Mouse (Mus musculus) forelimb bud, embryonic 11.5 days (tissue): ENCODE data around the gene Eva1c.
A peak's percentile ranks its signal among the peaks of the same experiment; 100 is the strongest.
"Not testable (repeated sequence)": the region's sequence is repeated elsewhere in the genome, so short reads cannot be mapped to it uniquely, and the experiment has no call there.

ENCODE experiments used
- DNase-seq: peaks from one replicate; pipeline ENCODE4 v3.0.0-alpha.2; 2012; ENCODE audit warnings: low read depth, low spot score

Eva1c gene

DNA sequence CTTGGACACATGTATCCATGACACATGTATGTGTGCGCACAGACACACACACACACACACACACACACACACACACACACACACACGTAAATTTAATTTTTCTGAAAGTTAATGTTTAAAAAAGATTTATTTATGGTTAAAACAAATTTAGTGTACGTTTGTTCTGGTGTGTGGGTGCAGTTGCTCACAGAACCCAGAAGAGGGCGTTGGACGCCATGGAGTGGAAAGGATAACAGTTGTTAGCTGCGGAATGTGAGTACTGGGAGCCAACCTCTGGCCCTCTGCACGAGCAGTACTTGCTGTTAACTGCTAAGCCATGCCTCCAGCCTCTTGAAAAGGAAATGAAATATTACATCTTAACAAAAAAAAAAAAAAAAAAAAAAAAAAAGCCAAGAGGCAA lies at the start of gene Eva1c:
Gene Eva1c (plus strand): TSS at position 263 of the 400 bp plus-strand sequence.
- DNase-seq, result no peak

GRCm38 (mm10) chr16:90779783-90780182 lies 46.7 kb upstream of the Eva1c start:
- DNase-seq, result no peak

DNA sequence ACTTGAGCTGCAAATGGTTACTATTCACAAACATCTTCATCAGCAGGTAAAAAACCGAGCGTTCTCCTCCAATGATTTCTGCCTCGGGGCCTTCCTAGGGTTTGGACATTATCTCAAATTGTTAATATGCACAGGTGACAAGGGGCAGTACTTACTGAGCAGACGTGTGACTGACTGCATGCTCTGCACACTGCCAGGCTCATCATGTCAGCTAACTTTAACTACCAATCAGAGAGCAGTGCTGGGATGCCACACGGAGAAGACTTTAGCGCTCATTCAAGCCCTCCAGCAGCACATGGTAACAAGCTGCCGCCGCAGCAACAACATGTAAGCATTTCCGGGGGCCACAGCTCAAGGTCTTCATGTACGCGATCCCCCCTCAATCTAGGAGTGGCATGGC lies 43.2 kb upstream of the Eva1c start:
- no peak for DNase-seq

GRCm38 (mm10) chr16:90785257-90785656 lies 41.3 kb upstream of the Eva1c start:
- DNase-seq, result no peak

GRCm38 (mm10) chr16:90788580-90788979 lies 37.9 kb upstream of the Eva1c start:
- DNase-seq, result no peak

DNA sequence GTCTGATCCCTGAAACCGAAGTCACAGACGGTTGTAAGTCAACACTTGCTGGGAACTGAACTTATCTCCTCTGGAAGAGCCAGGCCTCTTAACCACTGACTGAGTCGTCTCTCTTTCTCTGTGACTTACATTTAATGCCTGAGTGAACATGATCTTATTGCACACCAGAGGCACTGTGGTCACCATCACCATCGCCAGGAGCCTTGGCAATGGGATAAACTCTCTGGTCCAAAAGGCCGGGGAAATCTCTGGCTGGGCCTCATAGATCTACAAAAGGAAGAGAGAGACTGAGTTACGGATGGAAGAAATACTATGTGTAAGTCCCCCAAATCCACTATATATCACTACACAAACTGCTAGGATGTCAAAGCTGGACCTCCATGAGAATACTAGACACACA lies 35.6 kb upstream of the Eva1c start:
- no peak for DNase-seq

DNA sequence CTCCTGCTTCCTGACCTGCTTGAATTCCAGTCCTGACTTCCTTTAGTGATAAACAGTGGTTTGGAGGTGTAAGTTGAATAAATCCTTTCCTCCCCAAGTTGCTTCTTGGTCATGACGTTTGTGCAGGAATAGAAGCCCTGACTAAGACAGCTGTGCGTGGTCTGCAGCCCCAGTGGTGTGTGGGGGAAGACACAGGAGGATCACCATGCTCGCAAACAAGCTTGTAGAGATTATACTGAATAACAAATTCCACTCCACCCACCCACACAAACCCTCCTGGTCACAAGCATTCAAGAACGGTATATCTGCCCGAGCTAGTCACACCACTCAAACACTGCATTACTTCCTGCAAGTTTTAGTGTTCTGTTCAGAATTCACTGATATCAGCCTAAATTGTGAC lies 34.5 kb upstream of the Eva1c start:
- DNase-seq, result no peak

- no peak for DNase-seq
Measured at GRCm38 (mm10) chr16:90792500-90792899, 34.0 kb upstream of the Eva1c start.

DNA sequence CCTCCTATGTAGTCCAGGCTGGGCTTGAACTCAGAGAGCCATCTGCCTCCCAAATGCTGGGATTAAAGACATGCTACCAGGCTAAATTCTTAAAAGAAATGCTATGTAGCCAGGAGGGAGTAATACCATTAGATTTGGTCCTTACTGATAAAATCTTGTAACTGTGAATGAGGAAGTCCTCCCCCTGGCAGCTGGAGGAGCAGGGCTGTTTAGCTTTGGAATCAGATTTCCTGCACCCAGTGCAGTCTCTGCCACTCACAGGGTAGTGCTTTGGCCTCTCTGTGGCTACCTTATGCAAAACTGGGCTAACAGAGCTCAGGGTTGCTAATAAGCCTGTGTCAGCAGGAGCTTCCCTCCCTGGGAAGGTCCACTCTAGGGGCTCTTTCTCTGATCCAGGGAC lies 31.8 kb upstream of the Eva1c start:
- DNase-seq, result no peak

- no peak for DNase-seq
Measured at GRCm38 (mm10) chr16:90798446-90798845, 28.1 kb upstream of the Eva1c start.

DNA sequence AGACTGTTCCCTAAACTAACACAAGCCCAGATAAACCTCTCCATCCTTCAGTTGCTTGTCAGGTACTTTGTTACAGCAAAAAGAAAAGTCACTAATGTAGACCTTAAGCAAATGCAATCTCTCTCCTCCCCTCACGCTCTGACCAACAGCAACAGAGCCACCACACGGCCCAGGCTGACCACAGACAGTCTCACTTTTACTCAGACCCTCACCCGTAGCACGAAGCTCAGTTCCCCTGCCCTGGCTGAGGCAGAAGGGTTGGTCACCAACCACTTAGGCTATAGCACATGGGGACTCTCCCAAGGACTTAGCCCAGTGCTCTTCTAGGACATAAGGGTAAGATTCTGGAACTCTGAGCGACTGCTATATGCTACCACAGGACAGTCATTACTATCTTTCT lies 27.7 kb upstream of the Eva1c start:
- no peak for DNase-seq

DNA sequence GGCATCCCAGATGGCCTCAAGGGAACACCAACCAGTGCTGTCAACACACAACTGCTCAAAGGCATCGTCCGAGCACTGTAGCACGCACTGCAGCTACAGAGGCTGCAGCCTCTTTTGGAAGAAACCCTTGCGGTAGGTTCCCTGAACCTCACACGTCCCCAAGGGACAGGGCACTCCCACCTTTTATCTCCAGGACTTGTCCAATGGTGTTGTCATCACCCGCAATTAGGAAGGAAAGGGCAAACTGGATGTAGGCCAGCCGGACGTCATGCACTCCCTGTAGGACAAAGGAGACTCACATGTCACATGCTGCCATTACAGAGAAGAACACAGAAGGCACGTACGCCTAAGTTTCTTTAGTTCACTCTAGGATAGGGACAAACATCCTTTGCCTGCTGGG lies 26.7 kb upstream of the Eva1c start:
- no peak for DNase-seq

DNA sequence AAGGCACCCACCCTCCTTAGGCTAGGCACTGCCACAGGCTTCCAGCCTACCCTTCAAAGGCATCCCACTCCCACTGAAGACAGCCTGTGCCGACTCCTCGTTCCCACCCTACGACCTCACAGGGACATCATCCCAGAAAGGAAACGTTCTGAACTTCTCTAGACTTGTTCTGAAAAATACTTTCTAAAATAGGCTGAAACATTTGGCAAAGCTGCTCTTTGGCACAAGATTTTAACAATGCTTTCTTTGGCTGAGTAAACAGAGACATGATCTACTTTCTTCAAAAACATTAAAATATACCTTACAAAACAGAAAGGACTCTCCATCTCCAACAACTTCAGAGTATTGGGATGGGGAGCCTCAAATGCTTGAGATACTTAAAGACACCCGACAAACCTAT lies 25.3 kb upstream of the Eva1c start:
- DNase-seq, result no peak

DNA sequence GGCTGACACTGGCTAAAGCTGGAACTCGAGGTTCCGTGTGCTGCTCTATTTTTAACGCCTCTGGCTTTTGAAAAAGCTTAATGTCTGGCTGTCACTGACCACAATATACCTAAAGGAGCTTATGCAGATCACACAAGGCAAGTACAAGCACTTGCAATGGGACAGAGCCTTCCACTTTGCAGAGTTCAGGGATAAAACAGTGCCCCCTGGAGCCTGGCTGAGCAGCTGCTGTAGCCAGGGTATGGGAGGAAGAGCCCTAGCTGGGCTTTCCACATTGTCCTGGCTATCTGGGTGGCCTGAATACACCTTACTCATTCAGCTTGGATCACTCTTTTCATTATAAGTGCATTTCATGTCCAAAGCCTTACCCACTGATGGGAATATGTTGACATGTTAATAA lies 24.6 kb upstream of the Eva1c start:
- no peak for DNase-seq

DNA sequence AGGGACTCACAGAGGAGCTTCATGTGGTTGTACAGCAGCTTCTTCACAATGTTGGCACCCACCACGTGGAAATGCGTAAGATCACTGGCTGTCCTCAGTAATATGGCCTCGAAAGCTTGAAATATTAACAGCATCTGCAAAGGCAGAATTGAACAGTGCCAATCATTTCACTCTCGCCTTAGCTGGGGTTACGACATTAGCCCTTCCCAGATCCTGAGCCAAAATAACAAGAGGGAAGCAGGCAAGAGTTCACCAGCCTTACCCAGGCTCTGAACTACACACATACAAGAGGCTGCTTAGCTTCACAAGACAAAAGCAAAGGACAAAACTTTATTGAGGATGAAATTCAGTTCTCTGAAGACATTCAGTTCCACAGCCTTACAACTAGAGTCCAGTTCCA lies 22.1 kb upstream of the Eva1c start:
- no peak for DNase-seq

GRCm38 (mm10) chr16:90809975-90810715 lies 16.4 kb upstream of the Eva1c start, which contains the start of gene Urb1:
Urb1 (minus strand) TSS chr16:90810413.
- DNase-seq, result peak; percentile 93

- DNase-seq, result no peak
Measured at GRCm38 (mm10) chr16:90810716-90811256, 15.7 kb upstream of the Eva1c start.

DNA sequence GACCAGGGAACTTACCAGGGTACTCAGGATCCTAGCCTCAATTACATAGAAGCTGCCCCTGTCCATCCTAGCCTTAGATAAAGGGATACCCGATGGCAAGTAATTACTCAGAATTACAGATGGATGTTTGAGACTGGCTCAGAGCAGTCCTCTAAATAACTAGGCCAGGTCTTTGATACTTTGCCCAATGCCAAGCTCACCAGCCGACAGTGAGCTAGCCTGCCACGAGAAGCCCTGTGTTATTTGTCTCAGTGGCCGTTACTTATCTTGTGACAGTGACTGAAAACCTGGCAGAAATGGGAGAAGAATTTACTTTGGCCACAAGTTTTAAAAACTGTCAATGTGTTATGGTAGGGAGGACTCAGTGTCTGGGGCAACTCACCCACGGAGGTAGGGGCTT lies 14.4 kb upstream of the Eva1c start:
- DNase-seq, result no peak

DNA sequence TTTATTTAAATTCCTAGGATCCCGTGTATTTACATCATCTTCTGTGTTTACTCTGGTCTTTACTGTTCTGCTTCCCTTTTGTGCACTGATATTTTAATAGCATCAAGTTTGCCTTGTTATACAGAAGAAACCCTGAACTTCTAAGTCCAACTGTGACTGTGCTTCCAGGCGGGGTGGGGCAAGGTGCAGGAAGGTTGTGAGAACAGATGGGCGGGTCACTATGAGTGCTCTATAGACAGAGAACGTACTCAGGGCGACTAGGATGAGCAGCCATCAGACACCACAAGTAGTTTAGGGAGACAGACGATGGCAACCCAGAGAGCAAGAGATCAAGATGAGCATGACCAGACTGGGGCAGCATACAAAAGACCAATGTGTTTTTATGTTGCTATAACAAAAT lies 6.2 kb upstream of the Eva1c start:
- no peak for DNase-seq

GRCm38 (mm10) chr16:90821046-90821697 lies 5.3 kb upstream of the Eva1c start:
- no peak for DNase-seq

- DNase-seq, result no peak
Measured at GRCm38 (mm10) chr16:90822284-90822935, 4.1 kb upstream of the Eva1c start.

DNA sequence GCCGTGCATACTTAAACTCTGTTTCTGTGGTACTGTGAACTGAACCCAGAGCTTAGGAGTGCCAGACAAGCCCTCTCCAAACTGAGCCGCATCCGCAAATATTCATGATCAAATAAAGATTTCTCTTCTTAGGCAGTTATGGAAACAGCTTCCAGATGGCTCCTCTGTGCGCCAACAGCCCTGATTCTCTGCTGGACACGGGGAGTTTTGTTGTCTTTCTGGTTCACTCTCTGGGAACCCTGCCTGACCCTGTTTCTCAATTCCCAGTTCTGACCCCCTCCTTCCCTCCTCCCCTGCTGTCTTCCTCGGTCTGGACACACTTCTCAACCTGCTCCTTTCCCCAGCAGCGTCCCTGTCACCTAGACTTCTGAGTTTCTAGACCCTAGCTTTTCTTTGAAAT lies 3.5 kb upstream of the Eva1c start:
- DNase-seq, result no peak

DNA sequence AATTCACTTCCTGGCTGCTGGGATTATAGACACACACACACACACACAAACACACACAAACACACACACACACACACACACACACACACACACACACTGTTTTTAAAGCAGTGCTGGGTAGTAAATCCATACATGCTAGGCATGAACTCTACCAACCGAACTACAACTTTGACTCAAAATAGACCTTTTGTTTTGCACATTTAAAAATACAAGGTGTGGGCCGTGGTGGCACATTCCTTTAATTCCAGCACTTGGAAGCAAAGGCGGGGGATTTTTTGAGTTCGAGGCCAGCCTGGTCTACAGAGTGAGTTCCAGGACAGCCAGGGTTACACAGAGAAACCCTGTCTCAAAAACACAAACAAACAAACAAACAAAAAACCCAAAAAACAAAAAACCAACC lies 2.5 kb upstream of the Eva1c start:
- not testable (repeated sequence) for DNase-seq
